Mouse (Mus musculus) T-helper 2 cell (primary cell): Measurements from ENCODE around the gene Pex5.
"Not testable (repeated sequence)": the region's sequence is repeated elsewhere in the genome, so short reads cannot be mapped to it uniquely, and the experiment has no call there.

Experiments used
- in situ Hi-C: fragments of 300-600 bp; cut with MboI, MseI; formaldehyde crosslinking; loops from one replicate; pipeline ENCODE4 v1.15.1; 2025; ENCODE audit warnings: high pct_unique_total_duplicates

Pex5 gene

GRCm38 (mm10) chr6:124427289-124427688, 12.4 kb upstream of the Pex5 start:
- in situ Hi-C loops = no loop called here

- in situ Hi-C loops = no loop called here
These were observed 11.7 kb upstream of the Pex5 start for GRCm38 (mm10) chr6:124426604-124427003.

GRCm38 (mm10) chr6:124425523-124425922, 10.7 kb upstream of the Pex5 start:
- in situ Hi-C loops = no loop called here

- in situ Hi-C loops = not testable (repeated sequence)
These were observed 10.2 kb upstream of the Pex5 start for GRCm38 (mm10) chr6:124425042-124425441.

- in situ Hi-C loops = no loop called here
These were observed 9.2 kb upstream of the Pex5 start for GRCm38 (mm10) chr6:124424068-124424498.

- in situ Hi-C loops = no loop called here
These were observed 3.8 kb upstream of the Pex5 start for GRCm38 (mm10) chr6:124418686-124419085.

- in situ Hi-C loops = no loop called here
These were observed 651 bp upstream of the Pex5 start for GRCm38 (mm10) chr6:124415347-124416088.

GRCm38 (mm10) chr6:124414150-124414926, 529 bp downstream of the Pex5 start:
- in situ Hi-C loops = no loop called here

GRCm38 (mm10) chr6:124413770-124414149, 1.1 kb downstream of the Pex5 start:
- in situ Hi-C loops = no loop called here

- in situ Hi-C loops = no loop called here
These were observed 6.5 kb downstream of the Pex5 start for GRCm38 (mm10) chr6:124408355-124408754.

GRCm38 (mm10) chr6:124407180-124407579, 7.7 kb downstream of the Pex5 start:
- in situ Hi-C loops = no loop called here

GRCm38 (mm10) chr6:124406326-124406725, 8.5 kb downstream of the Pex5 start:
- in situ Hi-C loops = no loop called here

GRCm38 (mm10) chr6:124399738-124400137, 15.1 kb downstream of the Pex5 start:
- in situ Hi-C loops = no loop called here

- in situ Hi-C loops = not testable (repeated sequence)
These were observed 19.9 kb downstream of the Pex5 start for GRCm38 (mm10) chr6:124394991-124395390.

- in situ Hi-C loops = no loop called here
These were observed 34.7 kb downstream of the Pex5 start for GRCm38 (mm10) chr6:124380142-124380541.

- in situ Hi-C loops = loop anchor here (5.0 kb wide), 1 partner anchor 122 kb away; no protein-coding TSS in a partner anchor
These were observed 35.5 kb downstream of the Pex5 start for GRCm38 (mm10) chr6:124379331-124379730.

GRCm38 (mm10) chr6:124377494-124378255, 37.2 kb downstream of the Pex5 start:
- in situ Hi-C loops = loop anchor here (5.0 kb wide), 1 partner anchor 120 kb away; no protein-coding TSS in a partner anchor

- in situ Hi-C loops = loop anchor here (5.0 kb wide), 1 partner anchor 119 kb away; no protein-coding TSS in a partner anchor
These were observed 38.6 kb downstream of the Pex5 start for GRCm38 (mm10) chr6:124376311-124376710.

GRCm38 (mm10) chr6:124375435-124375884, 39.4 kb downstream of the Pex5 start:
- in situ Hi-C loops = loop anchor here (5.0 kb wide), 1 partner anchor 118 kb away; no protein-coding TSS in a partner anchor

GRCm38 (mm10) chr6:124374683-124375082, 40.2 kb downstream of the Pex5 start:
- in situ Hi-C loops = loop anchor here (5.0 kb wide), 1 partner anchor 117 kb away; no protein-coding TSS in a partner anchor

- in situ Hi-C loops = no loop called here
These were observed 41.2 kb downstream of the Pex5 start for GRCm38 (mm10) chr6:124373584-124374206.
